Mouse (Mus musculus) small intestine, adult 2 months (tissue): ENCODE measurements around the gene Pof1b. TPM values are rescaled to one million over a fixed set of nuclear protein-coding genes. Genes with fewer than 3 reads are reported as not detected.

Experiments
- H3K27ac ChIP-seq: fragments of 200-500 bp; 2 replicates; pipeline ENCODE4 v1.5.1; 2012; ENCODE audit warnings: low read depth, low read length, control low read depth, inconsistent platforms; ENCODE audit not compliant: insufficient read depth
- H3K27me3 ChIP-seq: fragments of 200-500 bp; 2 replicates; pipeline ENCODE4 v1.6.1; 2012; ENCODE audit warnings: mild to moderate bottlenecking, moderate library complexity, low read length, inconsistent platforms; ENCODE audit not compliant: control insufficient read depth, insufficient read depth
- H3K36me3 ChIP-seq: fragments of 200-500 bp; 2 replicates; pipeline ENCODE4 v1.6.1; 2012; ENCODE audit warnings: mild to moderate bottlenecking, low read length, control low read depth, inconsistent platforms; ENCODE audit not compliant: control insufficient read depth, insufficient read depth
- H3K4me1 ChIP-seq: fragments of 200-500 bp; 2 replicates; pipeline ENCODE4 v1.6.1; 2012; ENCODE audit warnings: low read length, inconsistent platforms, mixed read lengths; ENCODE audit not compliant: control insufficient read depth, insufficient read depth, insufficient read length
- H3K4me3 ChIP-seq: fragments of 200-500 bp; 2 replicates; pipeline ENCODE4 v1.5.1; 2012; ENCODE audit warnings: low read depth, mild to moderate bottlenecking, control low read depth, inconsistent platforms, low read length, moderate library complexity
- CTCF ChIP-seq: fragments of 200-500 bp; IDR thresholded peaks from 2 replicates; pipeline ENCODE4 v1.5.1; 2012; ENCODE audit warnings: low read depth, mild to moderate bottlenecking, control low read depth, inconsistent platforms, low read length, moderate library complexity, mixed read lengths; ENCODE audit not compliant: insufficient replicate concordance, insufficient read length; ENCODE audit errors: extremely low read depth
- POLR2A ChIP-seq: fragments of 200-500 bp; IDR thresholded peaks from 2 replicates; pipeline ENCODE4 v1.6.1; 2012; ENCODE audit warnings: low read depth, mild to moderate bottlenecking, control low read depth, inconsistent platforms, low read length, moderate library complexity
- WGBS: fragments of 180-500 bp; shearing (Covaris S2); methylation state at CpG from one replicate; pipeline ENCODE4 v1.1.7; 2018; 5-methylcytosine and 5-hydroxymethylcytosine counted together
- polyA plus RNA-seq: library from polyadenylated mRNA; depleted of rRNA; stranded (reverse); fragments of >200 nt; gene quantifications from 2 replicates; pipeline ENCODE4 v1.2.3, GENCODE M21; 2012; rRNA removed

Pof1b gene
- 0.39 and 1.7 TPM in 2 replicates for polyA plus RNA-seq

DNA sequence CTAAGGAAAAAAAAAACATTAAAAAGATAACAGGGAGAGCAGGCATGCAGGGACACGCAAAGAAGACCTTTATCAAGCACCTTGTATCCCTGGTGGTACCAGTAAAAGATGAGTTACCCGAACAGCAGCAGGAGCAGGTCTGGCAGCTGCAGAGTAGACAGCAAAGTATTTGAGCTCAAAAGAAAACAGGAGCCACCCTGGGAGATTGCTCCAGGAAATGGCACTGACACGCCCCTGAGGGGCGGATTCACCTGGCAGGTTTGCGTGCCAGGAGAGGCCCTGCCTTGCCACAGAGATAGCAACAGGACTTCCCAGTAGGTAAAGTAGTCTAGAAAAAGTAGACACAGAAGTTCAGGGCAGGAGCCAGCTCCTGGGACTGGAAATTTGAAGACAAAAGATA is at the start of gene Pof1b:
TSS of gene Pof1b (minus strand) at position 144 of the 400 bp plus-strand sequence.
- no peaks in the 10 kb centered on the region for H3K27me3 ChIP-seq
- 34% methylated on average over 5 of the region's 5 CpGs for WGBS
- TF ChIP-seq POLR2A (peak; percentile 77; the same call in 1 of the 2 replicates), CTCF (no peak)
- H3K27ac ChIP-seq: peak within 1 kb of the TSS; percentile 82
- H3K36me3 ChIP-seq: no peaks in the 10 kb centered on the region
- H3K4me1 ChIP-seq: no peaks in the 10 kb centered on the region
- peak within 1 kb of the TSS; percentile 94 for H3K4me3 ChIP-seq

DNA sequence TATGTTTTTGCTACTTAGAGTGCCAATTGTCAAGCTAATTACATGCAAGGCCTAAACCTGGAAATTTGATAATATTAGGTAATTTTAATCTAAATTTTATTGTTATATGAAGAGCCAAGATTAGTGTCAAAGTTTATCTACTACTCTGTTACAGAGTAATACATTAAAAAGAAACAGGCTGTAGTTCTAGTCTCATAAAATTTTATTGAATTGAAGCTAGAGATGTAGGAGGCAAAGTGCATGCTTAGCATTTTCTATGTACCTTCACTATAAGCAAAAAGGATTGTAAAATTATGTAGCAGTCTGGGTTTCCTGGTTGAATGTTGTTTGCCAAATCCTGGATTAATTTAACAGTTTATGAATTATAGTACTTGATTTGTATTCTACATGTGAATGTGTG is 18.1 kb upstream of the Pof1b start:
- no peaks in the 10 kb centered on the region for H3K27me3 ChIP-seq
- no peak overlapping the region for H3K27ac ChIP-seq
- H3K4me3 ChIP-seq: no peak overlapping the region
- peaks cover 3% of the 10 kb centered on the region; the same call in 1 of the 2 replicates for H3K4me1 ChIP-seq
- H3K36me3 ChIP-seq: no peaks in the 10 kb centered on the region
- no peak for TF ChIP-seq CTCF
- TF ChIP-seq POLR2A: no peak

DNA sequence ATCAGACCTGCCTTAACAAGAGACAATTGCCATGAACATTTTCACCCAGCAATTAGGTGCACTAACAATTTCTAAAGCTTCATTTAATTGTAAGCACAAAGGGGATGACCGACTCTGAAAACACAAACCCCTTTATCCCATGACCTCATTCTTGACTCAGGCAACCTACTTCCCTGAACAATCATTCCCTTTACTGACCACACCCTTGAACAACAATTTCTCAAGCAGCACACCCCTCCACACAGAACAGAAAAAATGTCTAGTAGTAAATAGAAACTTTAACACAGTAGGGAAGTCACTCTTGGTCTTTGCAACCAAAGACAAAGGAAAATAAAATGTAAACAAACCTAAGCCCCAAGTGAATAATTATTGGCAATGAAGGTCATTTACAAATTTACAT is 4.1 kb downstream of the Pof1b start:
- TF ChIP-seq CTCF (no peak), POLR2A (no peak)
- 14% methylated on average over 1 of the region's 1 CpGs for WGBS
- H3K36me3 ChIP-seq: no peaks in the 10 kb centered on the region
- H3K27me3 ChIP-seq: no peaks in the 10 kb centered on the region
- H3K27ac ChIP-seq: no peak overlapping the region
- H3K4me3 ChIP-seq: no peak overlapping the region
- no peaks in the 10 kb centered on the region for H3K4me1 ChIP-seq

DNA sequence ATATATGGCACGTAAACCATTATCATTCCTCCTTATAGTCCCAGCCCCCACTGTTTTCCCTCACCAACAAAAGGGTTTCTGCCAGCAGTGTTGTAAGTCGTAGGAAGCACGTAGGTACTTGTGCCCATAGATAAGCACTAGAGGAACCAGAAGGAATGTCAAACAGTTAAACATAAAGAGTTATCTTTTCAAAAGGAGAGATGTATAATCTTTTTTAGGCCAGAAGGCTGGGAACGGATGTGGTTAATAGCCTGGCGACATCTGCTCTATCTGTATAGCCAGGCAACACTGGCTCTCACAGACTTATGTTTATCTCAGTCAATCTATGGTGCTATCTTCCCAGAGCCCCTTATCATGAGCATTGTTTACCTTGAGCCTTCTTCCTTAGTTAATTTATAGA is 17.8 kb downstream of the Pof1b start:
- no peaks in the 10 kb centered on the region for H3K27me3 ChIP-seq
- H3K4me3 ChIP-seq: no peak overlapping the region
- H3K36me3 ChIP-seq: peaks cover 5% of the 10 kb centered on the region; the same call in 1 of the 2 replicates
- TF ChIP-seq POLR2A (no peak), CTCF (no peak)
- H3K27ac ChIP-seq: no peak overlapping the region
- 76% methylated on average over 5 of the region's 5 CpGs for WGBS
- no peaks in the 10 kb centered on the region for H3K4me1 ChIP-seq

DNA sequence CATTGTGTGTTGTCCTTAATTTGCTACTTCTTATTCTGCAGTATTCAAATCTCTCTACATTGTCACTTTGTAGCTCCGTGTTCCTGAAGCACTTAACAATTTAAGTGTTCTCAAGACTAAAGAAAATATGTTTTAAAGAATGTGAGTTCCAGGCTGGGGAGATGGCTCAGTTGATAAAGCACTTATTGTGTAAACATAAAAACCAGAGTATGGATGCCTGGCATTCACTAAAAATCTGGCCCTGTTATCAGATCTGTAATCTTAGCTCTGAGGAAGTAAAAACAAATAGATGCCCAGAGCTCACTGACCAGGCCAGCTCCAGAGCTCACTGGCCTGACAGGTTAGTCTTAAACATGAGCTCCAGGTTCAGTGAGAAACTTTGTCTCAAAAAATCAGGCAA is 22.9 kb downstream of the Pof1b start:
- Histone ChIP-seq H3K27ac (no peak overlapping the region), H3K4me3 (no peak overlapping the region), H3K36me3 (peaks cover 5% of the 10 kb centered on the region; the same call in 1 of the 2 replicates), H3K27me3 (no peaks in the 10 kb centered on the region), H3K4me1 (no peaks in the 10 kb centered on the region)
- WGBS: 56% methylated on average over 1 of the region's 1 CpGs
- TF ChIP-seq CTCF (no peak), POLR2A (no peak)

DNA sequence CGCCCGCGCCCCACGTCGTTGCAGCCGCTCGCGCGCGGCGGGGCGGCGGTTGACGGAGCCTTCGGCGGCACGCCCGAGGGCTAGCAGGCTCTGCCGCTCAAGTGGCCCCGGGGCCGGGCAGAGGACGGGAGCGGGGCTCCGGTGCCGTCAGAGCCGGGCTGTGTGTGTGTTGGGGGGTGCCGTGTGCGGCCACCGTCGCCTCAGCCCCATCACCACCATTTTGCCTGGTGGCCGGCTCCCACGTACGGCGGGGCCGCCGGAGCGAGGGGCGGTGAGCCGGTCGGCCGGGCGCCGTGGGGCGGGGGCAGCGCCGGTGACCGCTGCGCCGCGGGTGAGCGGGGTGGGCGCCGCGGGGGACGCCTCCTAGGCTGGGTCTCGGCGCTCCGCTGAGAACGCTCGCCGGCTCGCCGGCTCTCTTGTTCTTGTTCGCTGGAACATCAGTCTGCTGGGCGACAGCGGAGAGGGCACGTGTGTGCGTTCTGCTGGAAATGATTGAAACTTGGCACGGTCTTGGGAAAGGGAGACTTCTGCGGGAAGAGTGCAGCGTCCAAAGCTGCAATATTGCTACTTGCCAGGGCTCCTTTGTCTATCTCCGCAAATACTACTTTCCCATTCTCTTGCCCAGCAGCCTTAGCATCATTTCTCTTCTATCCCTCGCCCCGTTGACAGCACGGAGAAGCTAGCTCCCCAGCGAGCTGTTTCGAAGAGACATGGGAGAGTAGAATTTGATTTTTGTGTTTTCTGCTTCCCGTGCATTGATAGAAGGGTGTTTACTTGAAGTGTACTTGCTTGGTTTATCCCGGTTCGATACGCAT is 96.9 kb downstream of the Pof1b start:
- Histone ChIP-seq H3K4me1 (no peaks in the 10 kb centered on the region), H3K4me3 (peak overlapping the region; percentile 85), H3K27ac (no peak overlapping the region), H3K36me3 (no peaks in the 10 kb centered on the region), H3K27me3 (no peaks in the 10 kb centered on the region; the same call in 1 of the 2 replicates)
- 13% methylated on average over 62 of the region's 81 CpGs for WGBS
- TF ChIP-seq CTCF: no peak

DNA sequence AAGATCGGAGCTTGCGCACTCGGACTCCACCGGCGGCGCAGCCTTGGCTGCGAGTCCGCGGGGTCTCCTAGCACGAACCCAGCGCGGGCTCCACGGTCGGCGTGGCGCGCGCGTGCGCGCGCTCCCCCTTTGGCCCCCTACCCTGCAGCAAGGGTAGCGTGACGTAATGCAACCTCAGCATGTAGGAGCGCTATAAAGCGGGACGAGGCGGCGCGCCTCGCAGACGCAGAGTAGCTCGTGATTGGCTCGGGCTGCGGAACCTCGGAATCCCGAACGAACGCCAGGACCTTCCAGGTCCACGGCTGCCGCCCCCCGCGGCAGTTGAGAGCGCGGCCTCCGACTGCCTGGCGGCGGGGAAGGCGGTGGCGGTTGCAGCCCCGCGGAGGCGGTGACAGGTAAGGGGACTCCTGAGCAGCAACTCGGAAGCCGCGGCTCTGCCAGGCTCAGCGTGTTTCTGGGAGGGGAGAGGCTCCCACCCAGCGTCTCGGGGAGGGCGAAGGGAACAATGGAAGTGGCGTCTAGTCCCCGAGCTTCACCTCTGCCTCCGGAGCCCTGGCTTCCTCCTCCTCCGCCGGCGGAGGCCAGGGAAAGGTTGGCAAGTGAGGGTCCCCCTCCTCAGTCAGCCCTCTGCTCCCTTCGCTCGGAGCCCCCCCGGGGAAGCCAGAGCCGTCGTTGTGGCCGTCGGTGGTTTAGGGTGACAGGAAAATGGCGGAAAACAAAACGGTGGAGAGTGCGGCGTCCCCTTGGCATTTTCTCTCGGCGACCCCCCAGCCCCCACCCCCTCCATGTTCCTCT is 97.7 kb downstream of the Pof1b start, which contains the start of gene Zfp711:
TSS of gene Zfp711 (plus strand) at position 16 of the 795 bp plus-strand sequence.
- no peaks in the 10 kb centered on the region for H3K4me1 ChIP-seq
- H3K36me3 ChIP-seq: no peaks in the 10 kb centered on the region
- H3K27me3 ChIP-seq: no peaks in the 10 kb centered on the region; the same call in 1 of the 2 replicates
- no peak within 1 kb of the TSS for H3K27ac ChIP-seq
- 11% methylated on average over 79 of the region's 79 CpGs for WGBS
- peak within 1 kb of the TSS; percentile 85 for H3K4me3 ChIP-seq
- TF ChIP-seq POLR2A: no peak
- no peak for TF ChIP-seq CTCF

Other genes with a start within 250 kb of the Pof1b start
- 15.6 and 39.1 TPM in 2 replicates for gene 2010106E10Rik, start 203.4 kb downstream of the Pof1b start, polyA plus RNA-seq
- gene Zfp711, start 98.1 kb downstream of the Pof1b start, polyA plus RNA-seq: not detected in 2 replicates